In the genomic region with DNA sequence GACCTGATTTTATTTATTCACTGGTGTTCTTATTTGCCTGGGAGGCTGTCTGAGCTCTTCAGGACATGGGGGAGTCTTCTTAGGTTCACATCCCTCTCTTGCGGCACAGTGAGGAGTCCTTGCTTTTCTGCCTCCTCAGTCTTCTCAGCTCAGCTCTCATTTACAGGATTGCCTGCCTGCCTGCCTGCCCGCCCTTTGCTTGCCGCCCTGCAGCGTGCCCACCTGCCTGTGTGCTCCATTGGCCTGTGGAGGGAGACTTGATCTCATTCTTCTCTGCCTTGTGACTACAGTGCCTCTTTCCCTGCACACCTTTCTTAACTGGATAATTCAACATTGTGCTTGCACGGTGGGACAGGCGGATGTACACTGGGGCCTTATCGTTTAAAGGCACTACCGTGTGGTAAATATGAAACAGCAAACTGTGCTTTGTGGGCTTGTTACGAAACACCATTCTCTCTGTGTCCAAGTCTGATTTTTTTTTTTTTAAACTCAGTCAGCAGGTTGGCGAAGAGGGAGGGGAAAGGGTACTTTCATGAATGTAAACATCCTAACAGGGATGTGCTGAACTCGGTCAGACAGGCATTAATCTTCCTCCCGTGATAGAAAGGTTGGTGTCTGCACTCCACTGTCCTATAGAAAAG, we compare ENCODE assay signal across 15 mouse cellular contexts. TPM values are rescaled to one million over a fixed set of nuclear protein-coding genes. Genes with fewer than 3 reads are reported as not detected.
DNase-seq lines count a peak whose midpoint lies in the region; ATAC-seq lines count a peak whose summit lies in the region.
"Had no signal": no experiment of that assay in that cellular context is flagged by ENCODE, and none has a peak within 500 bp of the region (broad histone marks: within the 10 kb centered on the region; RNA-seq: fewer than 3 reads in every experiment).

No protein-coding gene starts in this region.

- no peaks in the 10 kb centered on the region for H3K9me3 ChIP-seq in kidney, embryonic 15.5 days (replicated peaks)
- H3K9me3 ChIP-seq in embryonic facial prominence, embryonic 14.5 days (ENCODE audit: control insufficient read depth, low read length), result no peaks in the 10 kb centered on the region
- H3K9me3 ChIP-seq: liver, embryonic 15.5 days had no signal

- H3K36me3 ChIP-seq in kidney, embryonic 15.5 days, result no peaks in the 10 kb centered on the region
- H3K36me3 ChIP-seq in embryonic facial prominence, embryonic 14.5 days (ENCODE audit: control insufficient read depth, insufficient read depth, low read length), result no peaks in the 10 kb centered on the region
- H3K36me3 ChIP-seq: liver, embryonic 15.5 days had no signal

- no peak for DNase-seq in cerebellum, postnatal 4 days (ENCODE audit: low spot score in 2 of 2)
- no peak for DNase-seq in kidney, adult 9 months
- DNase-seq in brain, adult 2 months (ENCODE audit: low read depth, low spot score), result peak; percentile 78
- no peak for DNase-seq in embryonic facial prominence, embryonic 14.5 days (ENCODE audit: low spot score)
- DNase-seq in adrenal gland, adult 8-10 months, result no peak
- no peak for DNase-seq in urinary bladder, postnatal 10 days (ENCODE audit: low spot score)
- DNase-seq: gastrocnemius, postnatal 36 days; heart, postnatal 36 days; kidney, postnatal 10 days; retina, postnatal 1 day; thymus, postnatal 14 days had no signal

- peak; percentile 88 for ATAC-seq in cerebellum, adult (ENCODE audit: insufficient number of reproducible peaks, low FRiP score, low TSS enrichment)
- ATAC-seq in kidney, embryonic 15.5 days (replicated peaks; ENCODE audit: low FRiP score), result peak; percentile 70
- no peak for ATAC-seq in embryonic facial prominence, embryonic 14.5 days (ENCODE audit: low read depth)

- no peak overlapping the region for H3K4me2 ChIP-seq in kidney, embryonic 15.5 days
- H3K4me2 ChIP-seq in embryonic facial prominence, embryonic 14.5 days (ENCODE audit: low read depth, low read length), result no peak overlapping the region
- H3K4me2 ChIP-seq: liver, embryonic 15.5 days had no signal

- H3K9ac ChIP-seq in kidney, embryonic 15.5 days, result no peak overlapping the region
- 0 out of 2 replicates have a peak overlapping the region, but pooled peaks have one; percentile 14 for H3K9ac ChIP-seq in embryonic facial prominence, embryonic 14.5 days (ENCODE audit: low read depth, low read length)
- H3K9ac ChIP-seq: liver, embryonic 15.5 days had no signal

- no peaks in the 10 kb centered on the region for H3K27me3 ChIP-seq in kidney, embryonic 15.5 days
- H3K27me3 ChIP-seq in embryonic facial prominence, embryonic 14.5 days (replicated peaks; ENCODE audit: control insufficient read depth, insufficient read depth, low read length), result no peaks in the 10 kb centered on the region
- H3K27me3 ChIP-seq: liver, embryonic 15.5 days had no signal

- no peak overlapping the region for H3K4me3 ChIP-seq in kidney, embryonic 15.5 days (replicated peaks)
- H3K4me3 ChIP-seq in embryonic facial prominence, embryonic 14.5 days (ENCODE audit: low read depth, low read length), result no peak overlapping the region
- H3K4me3 ChIP-seq: liver, embryonic 15.5 days had no signal

- H3K4me1 ChIP-seq in kidney, embryonic 15.5 days, result no peaks in the 10 kb centered on the region
- peaks cover 5% of the 10 kb centered on the region; the same call in 1 of the 2 replicates for H3K4me1 ChIP-seq in embryonic facial prominence, embryonic 14.5 days (ENCODE audit: control insufficient read depth, insufficient read depth, low read length)
- H3K4me1 ChIP-seq: liver, embryonic 15.5 days had no signal

- WGBS in kidney, embryonic 15.5 days, result 62% methylated on average over 12 of the region's 12 CpGs
- WGBS in embryonic facial prominence, embryonic 14.5 days, result 63% methylated on average over 12 of the region's 12 CpGs

- no peak overlapping the region for H3K27ac ChIP-seq in kidney, embryonic 15.5 days
- H3K27ac ChIP-seq in embryonic facial prominence, embryonic 14.5 days (replicated peaks; ENCODE audit: low read depth, low read length), result peak overlapping the region; percentile 24
- H3K27ac ChIP-seq: liver, embryonic 15.5 days; macrophage had no signal

RNA-seq across cellular contexts. Expression of gene Rab30, which starts 41.9 kb away (rescaled TPM):
- 8.2 and 8.3 TPM in 2 replicates for polyA plus RNA-seq in kidney, embryonic 15.5 days (2015; fragmentation: Nextera tagmentation; extraction: Ambion mirVana)
- 21.3 and 25.8 TPM in 2 replicates for polyA plus RNA-seq in embryonic facial prominence, embryonic 14.5 days (2014; fragmentation: Nextera tagmentation; extraction: Ambion mirVana)
- total RNA-seq in adrenal gland, adult 8-10 months (2022), result 1 to 10 TPM; 4.6 to 8.5 (median 6.4) TPM
